Mouse (Mus musculus): ENCODE measurements at regions not wholly inside any gene's neighbourhood (a gene's known extent, or its start where the extent isn't known, plus 50 kb on each side); places are given as distances from the start of the nearest gene placed in this dataset.

DNA sequence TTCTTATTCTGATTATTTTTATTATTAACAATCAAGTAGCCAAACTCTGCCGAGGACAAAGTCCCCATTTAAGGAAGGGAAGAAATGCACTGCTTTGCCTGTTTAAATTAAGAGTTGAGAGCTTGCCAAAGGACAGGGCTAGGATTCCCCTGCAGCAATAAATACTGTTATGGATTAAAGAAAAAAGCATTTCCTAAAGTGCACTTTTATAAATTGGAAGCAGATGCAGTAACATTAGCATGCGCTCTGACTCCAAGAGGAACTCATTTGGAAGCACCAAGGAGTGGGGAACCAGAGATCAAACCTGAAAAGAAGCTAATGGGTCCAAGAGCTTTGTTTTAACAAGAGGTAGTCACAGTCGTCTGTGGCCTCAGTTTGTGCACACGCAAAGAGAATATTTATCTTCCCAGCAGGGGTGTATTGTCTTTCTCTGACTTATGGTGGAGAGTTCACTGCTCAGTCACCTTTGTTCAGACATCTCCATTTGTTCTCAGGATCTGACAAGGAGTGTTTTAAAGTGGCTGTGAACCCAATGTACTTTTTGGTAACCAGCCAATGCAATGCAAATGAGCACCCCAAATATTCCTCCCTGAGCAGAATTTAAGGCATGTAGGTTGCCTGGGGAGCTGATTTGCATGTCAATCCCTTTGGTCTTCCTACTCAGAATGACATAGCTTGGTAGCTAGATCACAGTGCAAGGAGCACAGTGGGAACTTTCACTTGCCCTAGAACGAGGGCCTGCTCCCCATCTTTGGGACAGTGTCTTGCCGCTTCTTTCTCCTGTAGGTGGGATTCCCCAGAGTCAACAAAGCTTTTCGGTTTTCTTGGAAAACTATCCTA, 119.1 kb upstream of the Nbea start:
- peak; percentile 80 for DNase-seq (ENCODE audit: low read depth, low spot score)

DNA sequence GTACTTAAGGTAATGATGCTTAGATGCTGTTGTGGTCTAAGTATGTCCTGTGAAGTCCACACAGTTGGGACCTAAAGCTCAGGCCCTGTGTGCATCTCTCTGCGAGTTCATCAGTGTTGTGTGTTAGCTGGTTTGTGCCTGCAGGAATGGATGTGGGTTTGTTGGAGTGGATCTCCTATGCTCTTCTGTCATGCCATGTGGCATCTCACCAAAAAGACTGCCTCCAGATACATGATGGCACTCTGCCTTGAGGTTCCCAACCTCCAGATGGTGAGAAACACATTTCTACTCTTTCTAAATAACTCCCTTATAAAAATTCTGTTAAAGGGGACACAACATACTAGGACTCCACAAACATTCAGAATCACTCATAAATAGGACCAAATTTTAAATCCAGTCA, 117.3 kb upstream of the Nbea start:
- DNase-seq (ENCODE audit: low read depth, low spot score) = no peak

DNA sequence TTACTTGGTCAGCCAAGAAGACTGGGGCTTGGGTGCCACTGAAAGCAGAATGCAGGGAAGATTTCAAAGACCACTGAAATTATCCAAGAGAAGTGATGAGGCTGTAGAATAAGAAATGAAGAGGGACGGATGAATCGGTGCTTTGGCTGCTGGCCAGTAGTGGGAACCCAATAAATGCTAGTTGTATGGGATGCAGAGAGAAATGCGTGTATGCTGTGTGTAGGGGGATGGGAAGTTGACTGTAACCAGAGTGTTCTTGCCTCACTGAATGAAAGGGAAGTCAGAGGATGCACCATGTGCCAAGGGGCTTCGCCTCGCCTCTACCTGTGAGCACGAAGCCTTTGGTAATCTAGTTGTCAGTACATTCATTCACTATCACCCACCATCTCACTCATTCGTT, 112.1 kb upstream of the Nbea start:
- no peak for DNase-seq (ENCODE audit: low read depth, low spot score)

DNA sequence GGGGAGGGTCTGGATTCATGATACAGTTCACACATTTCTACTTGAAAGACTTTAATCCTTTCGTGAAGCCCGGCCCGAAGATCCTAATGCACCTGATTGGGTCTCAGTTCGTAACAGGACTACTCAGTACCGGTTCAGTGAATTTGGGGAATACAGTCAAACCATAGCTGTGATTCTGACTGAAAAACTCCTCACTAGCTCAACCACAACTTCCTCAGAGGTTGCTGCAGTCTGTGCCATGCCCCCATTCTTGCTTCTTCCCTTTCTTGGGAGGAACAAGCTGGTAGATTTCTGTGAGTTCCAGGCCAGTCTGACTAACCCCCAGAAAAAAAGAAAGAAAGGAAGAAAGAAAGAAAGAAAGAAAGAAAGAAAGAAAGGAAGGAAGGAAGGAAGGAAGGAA, 98.0 kb upstream of the Nbea start:
- no peak for DNase-seq (ENCODE audit: low read depth, low spot score)

DNA sequence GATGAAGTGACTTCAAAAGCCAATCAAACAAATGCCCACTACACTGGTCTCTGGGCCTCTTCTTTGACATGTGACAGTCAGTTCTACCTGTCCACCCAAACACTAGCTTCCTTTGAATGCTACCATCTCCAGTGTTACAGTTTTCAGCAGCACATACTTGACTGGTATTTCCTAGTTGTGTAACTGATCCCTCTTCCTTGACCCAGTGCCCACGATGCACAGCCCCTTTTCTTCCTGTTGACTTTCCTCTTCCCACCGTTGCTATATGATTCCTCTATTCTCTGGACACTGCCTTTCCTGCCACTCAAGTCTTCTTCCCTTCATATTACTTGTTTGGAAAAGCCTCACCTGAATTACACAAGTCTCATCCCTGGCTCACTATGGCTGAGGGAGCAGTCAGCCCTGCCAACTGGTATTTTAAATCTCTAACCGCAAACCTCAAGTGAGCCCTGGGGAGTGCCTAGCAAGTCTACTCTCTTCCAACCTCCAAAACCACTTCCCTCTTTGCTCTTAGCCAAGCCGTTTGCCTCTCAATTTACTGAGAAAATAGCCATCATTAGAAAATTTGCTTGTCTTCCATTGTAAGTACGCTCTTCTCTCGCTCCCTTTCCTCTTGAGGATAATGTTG, 96.9 kb upstream of the Nbea start:
- DNase-seq (ENCODE audit: low read depth, low spot score) = no peak

DNA sequence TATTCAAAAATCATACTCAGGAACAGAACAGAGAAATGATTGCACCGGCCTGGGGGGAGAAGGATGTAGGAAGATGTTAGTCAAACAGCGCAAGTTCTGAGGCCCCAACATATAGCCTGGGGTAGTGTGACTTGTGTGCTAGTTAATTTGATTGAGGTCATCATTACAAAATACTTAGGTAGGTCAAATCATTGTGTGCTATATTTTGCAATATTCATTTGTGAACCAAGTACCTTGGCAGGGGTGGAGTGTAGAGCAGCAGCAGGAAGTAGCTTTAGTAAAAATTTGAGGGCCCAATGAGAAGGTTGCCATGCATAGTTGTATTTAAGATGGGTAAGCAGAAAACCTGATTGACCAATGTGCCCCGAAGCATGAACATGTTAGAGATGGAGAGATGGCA, 89.1 kb upstream of the Nbea start:
- DNase-seq (ENCODE audit: low read depth, low spot score) = no peak

DNA sequence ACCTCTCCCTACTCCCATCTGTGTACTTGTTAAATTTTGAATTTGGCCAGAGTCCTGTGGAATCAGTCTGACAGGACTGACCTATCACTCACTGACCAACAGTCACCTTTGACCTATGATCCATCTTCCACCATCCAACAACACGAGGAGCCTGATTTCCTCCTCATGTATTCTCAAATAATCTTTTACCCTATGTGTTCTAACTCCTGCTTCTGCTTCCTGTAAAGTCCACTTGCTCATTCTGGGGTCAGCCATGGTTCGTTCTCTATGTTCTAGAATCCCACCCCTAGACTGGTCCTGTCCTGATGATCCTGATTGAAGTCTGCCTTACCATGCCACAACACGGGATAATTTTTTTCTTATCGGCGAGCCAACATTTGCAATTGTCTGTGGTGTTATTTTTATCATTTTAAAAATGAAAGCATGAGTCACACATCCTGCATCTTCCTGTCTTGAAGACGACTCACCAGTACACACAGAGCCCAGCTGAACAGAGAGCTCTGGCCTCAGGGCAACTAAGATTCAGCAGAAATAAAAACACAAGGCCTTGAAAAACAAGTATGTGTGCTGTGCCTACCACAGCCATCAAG, 86.8 kb upstream of the Nbea start:
- no peak for DNase-seq (ENCODE audit: low read depth, low spot score)

DNA sequence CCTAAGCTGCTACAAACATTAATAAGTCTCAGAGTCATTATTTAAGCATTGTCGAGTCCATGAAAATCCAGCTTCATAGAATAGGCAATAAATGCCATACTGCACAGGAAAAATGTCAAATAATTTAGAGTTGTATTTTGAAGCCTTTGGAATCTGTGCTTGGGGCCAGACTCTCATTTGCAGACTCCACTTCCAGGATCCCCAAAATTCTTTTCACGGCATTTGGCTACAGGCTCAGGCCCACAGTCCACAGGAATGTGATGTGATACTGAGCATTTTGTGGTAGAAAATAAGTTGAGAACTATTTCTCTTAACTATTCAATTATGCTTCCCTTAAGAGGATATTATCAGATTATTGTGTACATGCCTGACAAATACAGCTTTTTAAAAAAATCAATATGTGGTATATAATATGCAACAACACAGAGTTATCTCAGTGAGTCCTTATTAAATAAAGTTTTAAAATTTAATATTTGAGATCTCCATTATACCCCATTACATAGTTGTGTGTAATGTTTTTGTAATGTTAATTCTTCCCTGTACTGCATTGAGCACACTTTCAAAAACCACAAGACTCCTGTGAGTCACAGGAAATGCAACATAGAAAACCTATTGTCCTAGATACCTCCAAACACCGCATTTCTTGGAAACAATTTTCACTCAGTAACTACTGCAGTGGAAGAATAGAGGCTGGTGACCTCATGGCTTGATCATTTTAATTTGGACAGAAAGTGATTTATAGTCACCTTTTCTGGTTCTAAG, 78.5 kb upstream of the Nbea start:
- DNase-seq (ENCODE audit: low read depth, low spot score) = no peak

DNA sequence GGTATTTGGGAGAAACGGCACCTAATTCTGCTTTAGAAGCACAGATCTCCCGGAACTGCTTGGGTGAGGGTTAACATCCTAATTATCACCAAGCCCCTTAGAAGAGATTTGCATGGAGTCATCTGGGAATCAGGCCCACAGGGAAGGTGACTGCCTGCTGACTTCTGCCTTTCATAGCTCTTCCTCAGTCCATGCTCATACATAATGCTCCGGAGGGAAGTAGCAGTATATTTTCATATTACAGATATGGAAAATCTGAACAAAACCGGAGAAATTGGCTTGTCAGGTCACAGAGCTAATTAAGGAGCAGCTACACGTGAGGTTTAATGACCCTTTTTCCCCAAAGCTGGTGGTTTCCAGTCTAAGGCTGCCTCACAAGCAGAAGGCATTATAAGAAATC, 72.8 kb upstream of the Nbea start:
- DNase-seq (ENCODE audit: low read depth, low spot score) = no peak

DNA sequence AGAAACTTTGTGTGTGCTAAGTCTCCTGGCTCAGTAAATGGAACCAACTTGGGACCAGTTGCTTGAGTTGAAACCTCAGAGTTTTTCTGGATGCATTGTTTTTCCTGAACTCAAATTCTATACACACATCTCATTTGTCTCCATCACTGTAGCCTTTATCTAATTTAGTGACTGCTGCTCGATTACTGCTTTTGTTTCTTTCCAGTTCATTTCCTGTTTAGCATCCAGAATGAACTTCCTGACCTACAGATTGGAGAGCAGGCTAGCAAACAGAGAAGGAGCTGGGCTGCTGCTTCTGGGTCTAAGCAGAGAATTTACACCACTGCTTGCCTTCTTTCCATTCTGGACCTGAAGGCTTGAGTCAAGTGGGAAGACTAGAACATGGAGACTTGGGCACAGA, 60.9 kb upstream of the Nbea start:
- no peak for DNase-seq (ENCODE audit: low read depth, low spot score)

DNA sequence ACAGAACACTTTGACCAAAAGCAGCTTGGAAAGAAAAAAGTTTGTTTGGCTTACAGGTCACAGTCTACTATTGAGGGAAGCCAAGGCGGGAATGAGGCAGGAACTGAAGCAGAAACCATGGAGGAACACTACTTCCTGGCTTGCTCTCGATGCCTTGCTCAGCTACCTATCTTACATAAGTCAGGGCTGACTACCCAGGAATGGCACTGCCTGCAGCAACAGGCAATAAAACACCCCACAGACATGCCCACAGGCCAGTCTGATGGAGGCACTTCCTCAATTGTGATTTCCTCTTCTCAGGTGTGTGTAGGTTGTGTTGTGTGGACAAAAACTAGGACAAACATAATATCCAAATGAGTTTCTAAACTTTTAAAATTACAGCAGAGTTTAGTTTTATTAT, 54.7 kb upstream of the Nbea start:
- DNase-seq (ENCODE audit: low read depth, low spot score) = no peak

DNA sequence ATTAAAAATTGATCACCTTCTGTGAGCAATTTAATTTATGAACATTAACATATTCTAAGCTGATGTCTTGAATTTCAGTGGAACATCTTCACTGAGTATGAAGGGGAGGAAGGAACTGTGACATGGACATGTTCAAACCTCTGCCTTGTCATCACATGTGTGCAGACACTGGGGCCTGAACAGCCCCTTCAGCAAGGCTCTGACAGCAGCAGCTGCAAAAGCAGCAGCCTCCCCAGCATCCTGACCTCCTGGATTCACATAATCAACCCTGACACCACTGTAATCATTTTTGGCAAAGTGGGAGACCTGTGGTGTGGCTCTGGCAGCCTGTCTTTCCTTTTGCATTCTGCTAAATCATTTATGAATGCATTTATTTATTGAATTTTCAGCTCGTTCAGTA, 52.7 kb upstream of the Nbea start:
- DNase-seq (ENCODE audit: low read depth, low spot score) = peak; percentile 14
